Mouse (Mus musculus) gastrocnemius, postnatal 4 days (tissue): ENCODE data around the gene Ep400. TPM values are rescaled to one million over a fixed set of nuclear protein-coding genes. Genes with fewer than 3 reads are reported as not detected.

ENCODE experiments used
- microRNA-seq: library from miRNA; unstranded; fragments of <30 nt; microRNA quantifications from one replicate; pipeline ENCODE4 v1.2.0, GENCODE M21; 2021
- total RNA-seq, 2 experiments: library from RNA; stranded (reverse); gene quantifications; 2 replicates each; pipeline ENCODE4 v1.2.3; 2021

Gene Ep400
- total RNA-seq, 2 experiments from 2014 or later: 68.4 to 78.0 TPM

Small RNA genes within 50 kb of the gene (microRNA-seq; reads per million reads assigned to microRNA genes)
- gene Mir7026: 1.5 reads per million

Other genes starting within 250 kb of the Ep400 start
- gene Galnt9, start 226.4 kb downstream of the Ep400 start, total RNA-seq: under 1 TPM; 0.10 to 0.13 TPM
- 10 to 100 TPM; 16.5 to 18.9 TPM for gene Noc4l, start 117.3 kb downstream of the Ep400 start, total RNA-seq
- gene Ddx51, start 117.3 kb downstream of the Ep400 start, total RNA-seq: 10 to 100 TPM; 10.9 to 15.6 TPM
- 10 to 100 TPM; 17.1 to 19.4 TPM for gene Pus1, start 9.9 kb upstream of the Ep400 start, total RNA-seq
- 10 to 100 TPM; 34.5 to 34.7 TPM for gene Ulk1, start 39.4 kb upstream of the Ep400 start, total RNA-seq
- gene Hscb, start 69.1 kb upstream of the Ep400 start, total RNA-seq: 10 to 100 TPM; 13.0 to 14.1 TPM
- 1 to 10 TPM; 4.8 to 5.8 TPM for gene Chek2, start 69.3 kb upstream of the Ep400 start, total RNA-seq
- gene Ttc28, start 109.1 kb upstream of the Ep400 start, total RNA-seq: 10 to 100 TPM; 27.1 to 33.1 TPM